Mouse (Mus musculus): Measurements from ENCODE around the gene Rpl36.
A peak's percentile ranks its signal among the peaks of the same experiment; 100 is the strongest.
"Not testable (repeated sequence)": the region's sequence is repeated elsewhere in the genome, so short reads cannot be mapped to it uniquely, and the experiment has no call there.

Gene Rpl36

DNA sequence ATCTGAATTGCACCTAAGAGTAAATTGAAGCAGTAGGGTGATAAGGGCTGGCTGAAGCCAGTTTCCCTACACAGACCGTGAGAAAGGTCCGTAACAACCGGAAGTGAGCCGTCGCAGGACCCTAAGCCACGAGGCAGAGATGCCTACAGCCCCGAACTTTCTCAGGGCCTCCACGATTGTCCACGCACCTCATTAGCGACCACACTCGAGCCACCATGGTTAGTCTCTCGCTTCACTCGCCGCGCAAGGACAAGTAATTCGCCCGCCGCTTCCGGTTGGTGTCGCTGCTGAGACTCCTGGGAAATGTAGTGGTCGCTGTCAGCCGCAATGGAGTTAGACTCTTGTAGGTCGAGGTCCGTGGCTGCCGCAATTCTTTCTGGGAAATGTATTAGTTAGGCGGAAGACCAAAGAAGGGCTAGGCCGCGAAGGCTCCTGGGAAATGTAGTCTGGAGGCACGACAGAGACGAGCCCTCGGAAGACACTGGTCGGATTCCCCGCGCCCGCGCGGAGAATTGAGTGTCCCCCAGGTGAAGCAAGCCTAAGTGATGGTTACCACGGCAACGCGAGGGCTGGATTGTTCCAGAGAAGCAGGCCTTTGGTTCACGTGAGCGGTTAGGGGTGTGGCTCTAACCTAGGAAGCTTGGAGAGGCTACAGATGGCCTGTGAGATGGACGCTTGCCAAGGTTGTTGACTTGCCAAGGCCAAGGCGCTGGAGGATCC, 3.6 kb upstream of the Rpl36 start, which contains the start of gene 2410015M20Rik:
Gene 2410015M20Rik (minus strand): TSS at position 320 of the 720 bp plus-strand sequence.
- peak; percentile 97 for DNase-seq

DNA sequence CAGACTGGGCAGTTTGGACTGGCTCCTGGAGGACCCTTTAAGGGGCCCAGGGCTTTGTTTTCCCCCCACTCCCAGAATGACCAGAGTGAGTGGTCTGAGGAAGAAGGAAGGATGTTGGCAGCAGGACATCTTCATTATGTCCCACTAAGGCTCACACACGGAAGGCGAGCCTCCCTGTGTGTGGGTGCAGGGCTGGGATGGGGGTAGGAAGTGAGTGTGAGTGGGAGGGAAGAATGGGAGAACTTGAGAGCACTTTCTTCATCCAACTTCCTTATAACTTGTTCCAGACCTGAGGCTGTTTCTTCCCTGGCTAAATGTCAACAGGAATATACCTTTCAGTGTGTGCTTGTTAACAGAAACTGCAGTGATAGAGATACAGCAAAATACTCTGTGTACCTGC, 1.9 kb upstream of the Rpl36 start:
- no peak for DNase-seq

DNA sequence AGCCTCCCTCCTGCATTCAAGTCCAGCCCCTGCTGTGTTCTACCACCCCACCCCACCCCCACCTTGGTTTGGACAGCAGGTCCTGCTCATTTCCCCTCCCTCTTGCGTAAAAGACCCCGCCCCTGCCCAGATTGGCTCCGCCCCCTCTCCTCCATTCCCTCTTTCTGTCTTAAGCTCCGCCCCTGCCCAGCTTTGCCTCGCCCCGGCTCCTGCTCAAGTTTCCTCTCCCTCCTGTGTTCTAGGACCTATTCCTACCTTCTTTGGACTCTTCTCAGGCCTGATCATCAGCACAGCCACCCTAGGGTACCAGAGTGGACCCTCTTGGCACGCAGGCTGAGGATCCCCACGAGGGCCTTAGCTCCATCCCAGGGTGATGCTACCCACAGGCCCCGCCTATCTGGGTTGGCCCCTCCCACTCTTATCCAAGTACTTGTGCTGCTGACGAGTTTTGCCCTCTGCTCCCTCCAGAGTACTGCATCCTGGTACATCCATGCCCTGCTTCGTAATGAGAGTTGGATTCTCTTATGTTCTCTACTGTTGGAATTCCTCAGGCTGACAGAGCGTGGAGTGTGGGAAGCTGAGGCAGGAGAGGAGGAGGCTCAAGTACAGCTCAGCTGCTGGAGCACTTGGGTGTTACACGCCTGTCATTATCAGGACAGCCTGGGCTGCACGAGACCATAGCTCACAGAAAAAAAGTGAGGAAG, 1.2 kb upstream of the Rpl36 start:
- DNase-seq = peak; percentile 67

DNA sequence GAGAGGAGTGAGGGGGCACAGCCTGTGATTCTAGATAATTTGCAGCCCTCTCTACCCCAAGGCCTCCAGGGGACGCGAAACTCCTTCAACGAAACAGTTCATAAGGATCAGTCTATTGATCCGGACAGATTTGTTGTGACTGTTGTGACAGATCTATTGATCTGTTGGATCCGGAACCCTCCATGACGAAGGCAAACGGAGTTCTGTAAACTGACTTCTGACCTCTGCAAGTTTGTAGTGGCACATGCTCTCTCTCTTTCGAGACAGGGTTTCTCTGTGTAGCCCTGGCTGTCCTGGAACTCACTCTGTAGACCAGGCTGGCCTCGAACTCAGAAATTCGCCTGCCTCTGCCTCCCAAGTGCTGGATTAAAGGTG, 664 bp upstream of the Rpl36 start:
- DNase-seq = not testable (repeated sequence)

DNA sequence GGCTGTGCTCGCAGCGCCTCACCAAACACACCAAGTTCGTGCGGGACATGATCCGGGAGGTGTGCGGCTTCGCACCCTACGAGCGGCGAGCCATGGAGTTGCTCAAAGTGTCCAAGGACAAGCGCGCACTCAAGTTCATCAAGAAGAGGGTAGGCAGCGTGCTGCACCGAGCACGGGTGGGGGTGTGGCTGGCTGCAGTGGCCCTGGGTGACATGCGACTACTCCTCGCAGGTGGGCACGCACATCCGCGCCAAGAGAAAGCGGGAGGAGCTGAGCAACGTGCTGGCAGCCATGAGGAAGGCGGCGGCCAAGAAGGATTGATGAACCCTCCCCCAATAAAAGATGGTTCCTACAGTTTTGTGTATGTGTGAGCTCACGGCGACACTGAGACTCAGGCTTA, 677 bp downstream of the Rpl36 start:
- not testable (repeated sequence) for DNase-seq

DNA sequence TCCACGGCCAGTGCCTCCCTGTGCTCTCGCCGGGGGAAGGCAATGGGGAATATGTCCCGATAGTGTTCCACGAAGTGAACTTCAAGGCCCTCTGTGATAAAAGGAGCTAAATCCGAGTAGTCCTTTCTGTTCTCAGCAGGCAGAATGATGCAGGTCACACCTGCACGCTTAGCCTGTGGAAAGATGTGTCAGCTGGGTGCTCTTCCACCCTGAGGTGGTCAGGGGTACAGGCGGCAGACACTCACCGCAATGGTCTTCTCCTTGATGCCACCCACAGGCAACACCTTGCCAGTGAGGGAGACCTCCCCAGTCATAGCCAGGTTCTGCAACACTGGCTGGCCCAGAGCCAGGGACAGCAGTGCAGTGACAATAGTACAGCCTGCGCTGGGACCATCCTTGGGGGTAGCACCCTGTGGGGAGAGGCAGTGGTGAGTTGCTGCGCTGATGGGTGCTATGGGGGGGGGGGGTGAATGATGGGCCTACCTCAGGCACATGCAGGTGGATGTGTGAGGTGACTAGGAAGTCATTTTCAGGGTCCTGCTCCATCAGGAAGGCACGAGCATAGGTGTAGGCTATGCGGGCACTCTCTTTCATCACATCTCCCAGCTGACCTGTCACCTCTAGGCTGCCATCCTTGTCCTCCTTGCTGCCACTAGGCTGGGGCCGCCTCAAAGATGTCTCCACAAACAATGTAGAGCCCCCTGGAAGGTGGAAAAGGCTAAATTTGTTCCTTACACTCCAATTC, 1.3 kb downstream of the Rpl36 start:
- DNase-seq = no peak

DNA sequence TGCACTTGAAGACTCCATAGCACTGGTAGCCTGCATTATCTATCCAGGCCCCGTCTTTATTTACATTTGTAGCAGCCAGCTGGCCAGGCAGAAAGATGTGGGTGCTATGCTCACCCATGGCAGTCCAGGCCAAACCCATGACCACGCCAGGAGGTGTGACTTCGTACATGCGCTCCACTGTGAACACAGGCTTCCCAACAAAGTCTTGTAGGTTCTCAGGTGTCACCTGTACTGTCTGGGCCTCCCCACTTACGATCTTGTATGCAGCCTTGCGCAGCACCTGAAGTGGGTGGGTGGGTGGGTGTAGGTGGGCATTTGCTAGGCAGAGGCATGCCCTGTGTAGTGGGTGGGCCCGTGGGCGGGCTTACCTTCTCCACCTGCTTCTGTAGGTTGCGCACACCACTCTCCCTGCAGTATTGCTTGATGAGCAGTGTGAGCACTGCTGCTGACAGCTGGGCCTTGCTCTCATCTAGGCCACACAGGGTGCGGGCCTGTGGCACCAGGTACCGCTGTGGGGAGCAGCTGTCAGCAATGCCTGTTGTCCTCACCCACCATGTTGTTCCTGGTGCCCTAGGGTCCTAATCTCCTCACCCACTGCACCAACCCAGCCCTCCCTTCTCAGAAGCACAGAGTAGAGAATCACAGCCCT, 2.0 kb downstream of the Rpl36 start:
- no peak for DNase-seq

DNA sequence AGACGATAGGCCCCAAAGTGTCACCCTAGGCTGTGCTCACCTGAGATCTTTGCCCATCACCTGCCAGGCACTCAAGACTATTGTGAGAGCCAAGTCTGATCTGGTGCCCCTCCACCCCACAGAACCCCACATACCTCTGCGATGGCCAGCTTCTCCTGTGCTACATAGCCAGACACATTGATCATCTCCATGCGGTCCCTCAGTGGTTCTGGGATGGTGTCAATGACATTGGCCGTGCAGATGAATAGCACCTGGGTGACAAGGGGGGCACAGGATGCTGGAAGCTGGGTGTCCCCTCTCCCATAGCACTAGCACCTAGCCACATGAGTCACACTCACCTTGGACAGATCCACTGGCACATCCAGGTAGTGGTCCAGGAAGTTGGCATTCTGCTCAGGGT, 2.6 kb downstream of the Rpl36 start:
- DNase-seq = no peak

DNA sequence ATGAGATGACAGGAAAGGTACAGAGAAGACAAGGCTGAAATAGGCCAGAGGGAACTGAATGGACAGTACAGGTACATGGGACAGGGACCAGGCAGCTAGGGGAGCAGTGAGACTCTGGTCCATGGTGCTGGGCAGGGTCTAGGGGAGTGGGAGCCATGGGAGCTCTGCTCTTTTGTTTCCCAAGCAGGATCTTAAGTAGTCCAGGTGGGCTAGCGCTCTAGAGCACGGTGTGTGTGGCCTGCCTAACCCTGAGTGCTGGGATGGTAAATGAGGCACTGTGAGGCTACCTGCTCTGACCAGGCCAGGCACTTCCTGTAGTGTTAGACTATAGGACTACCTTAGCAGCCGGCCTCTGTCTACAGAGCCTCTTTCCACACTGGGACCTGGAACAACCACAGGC, 3.5 kb downstream of the Rpl36 start:
- no peak for DNase-seq

DNA sequence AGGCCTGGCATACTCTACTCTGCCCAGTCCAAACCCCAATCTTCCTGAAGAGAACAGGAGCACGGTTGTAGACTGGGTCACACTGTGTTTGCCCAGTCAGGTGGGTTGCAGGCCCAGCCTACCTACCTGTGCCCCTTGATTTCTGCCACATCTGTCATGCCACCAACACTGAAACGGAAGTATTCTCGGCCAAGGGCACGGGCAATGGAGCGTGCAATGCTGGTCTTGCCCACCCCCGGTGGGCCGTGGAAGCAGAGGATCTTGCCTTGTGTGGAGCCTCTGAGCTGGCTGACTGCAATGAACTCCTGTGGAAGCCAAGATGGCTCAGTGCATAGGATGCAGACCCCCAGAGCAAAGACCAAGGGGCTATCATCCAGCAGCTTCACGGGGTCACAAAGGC, 4.4 kb downstream of the Rpl36 start:
- DNase-seq = no peak

DNA sequence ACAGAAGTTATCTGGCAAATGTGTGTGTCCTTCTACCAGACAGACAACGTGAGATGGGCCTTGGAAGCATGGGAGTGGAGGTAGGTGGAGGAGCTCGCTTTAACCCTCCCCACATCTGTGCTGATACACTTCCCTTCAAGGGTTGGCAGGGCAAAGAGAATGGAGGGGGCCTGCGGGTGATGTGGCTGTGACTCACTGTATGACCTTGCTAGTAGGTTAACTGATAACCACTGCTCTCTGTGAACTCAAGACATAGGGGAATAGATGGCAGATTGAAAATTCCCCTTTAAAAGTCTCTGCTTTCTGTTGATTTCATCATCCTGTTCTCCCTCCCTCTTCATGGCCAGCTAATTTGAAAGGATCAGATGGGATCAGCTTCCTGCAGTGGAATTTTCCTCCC, 12.3 kb downstream of the Rpl36 start:
- no peak for DNase-seq

DNA sequence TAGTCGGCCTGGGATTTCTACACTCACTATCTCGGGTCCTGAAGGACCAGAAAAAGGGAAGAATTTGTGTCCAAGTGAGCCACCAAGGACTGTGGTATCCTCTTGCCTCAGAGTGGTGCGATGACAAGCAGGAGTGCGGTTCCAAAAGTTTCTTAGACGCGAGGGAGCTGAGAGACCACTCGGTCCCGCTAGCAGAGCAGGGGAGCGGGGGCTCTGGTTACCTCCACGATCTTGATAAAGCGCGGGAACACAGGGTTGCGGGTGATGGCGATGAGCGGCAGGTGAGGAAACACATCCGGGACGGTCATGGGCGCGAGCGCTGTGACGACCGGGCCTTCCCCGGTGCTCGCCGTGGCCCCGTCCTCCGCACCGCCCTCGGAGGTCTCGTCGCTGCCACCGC, 13.0 kb downstream of the Rpl36 start:
- no peak for DNase-seq

DNA sequence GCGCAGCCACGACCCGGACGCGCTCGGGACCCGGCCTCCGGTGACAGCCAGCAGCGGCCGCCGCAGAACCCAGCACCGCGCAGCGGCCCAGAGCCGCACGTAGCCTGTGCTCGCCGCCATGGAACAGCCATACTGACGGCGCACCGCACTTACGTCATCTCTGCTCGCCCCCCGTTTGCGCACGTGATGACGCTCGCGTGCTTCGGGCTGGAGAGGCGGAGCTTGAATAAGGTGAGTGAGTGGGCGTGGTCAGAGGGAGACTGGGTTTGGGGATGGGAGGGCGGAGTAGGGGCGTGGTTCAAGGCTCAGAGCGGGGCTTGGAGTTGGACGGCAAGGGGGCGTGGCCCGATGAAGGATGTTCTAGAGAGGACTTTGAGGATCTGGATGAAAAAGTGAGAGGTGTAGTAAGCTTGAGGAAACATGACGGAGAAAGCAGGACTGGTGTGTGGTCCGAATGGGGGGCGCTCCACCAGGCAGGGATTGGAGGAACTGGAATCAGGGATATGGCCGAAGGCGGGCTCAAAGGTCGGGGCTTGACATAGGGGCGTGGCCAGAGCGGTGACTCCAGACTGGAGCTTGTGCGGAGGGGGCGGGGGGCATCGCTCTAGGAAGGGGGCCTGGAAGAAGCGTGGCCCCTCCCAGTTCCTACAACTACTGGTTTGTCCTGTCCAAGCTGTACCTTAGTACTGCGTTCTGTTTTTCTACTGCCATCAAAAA, 13.7 kb downstream of the Rpl36 start, which contains the start of gene Lonp1:
Gene Lonp1 (minus strand): TSS at position 134 of the 717 bp plus-strand sequence.
- peak; percentile 100 for DNase-seq

DNA sequence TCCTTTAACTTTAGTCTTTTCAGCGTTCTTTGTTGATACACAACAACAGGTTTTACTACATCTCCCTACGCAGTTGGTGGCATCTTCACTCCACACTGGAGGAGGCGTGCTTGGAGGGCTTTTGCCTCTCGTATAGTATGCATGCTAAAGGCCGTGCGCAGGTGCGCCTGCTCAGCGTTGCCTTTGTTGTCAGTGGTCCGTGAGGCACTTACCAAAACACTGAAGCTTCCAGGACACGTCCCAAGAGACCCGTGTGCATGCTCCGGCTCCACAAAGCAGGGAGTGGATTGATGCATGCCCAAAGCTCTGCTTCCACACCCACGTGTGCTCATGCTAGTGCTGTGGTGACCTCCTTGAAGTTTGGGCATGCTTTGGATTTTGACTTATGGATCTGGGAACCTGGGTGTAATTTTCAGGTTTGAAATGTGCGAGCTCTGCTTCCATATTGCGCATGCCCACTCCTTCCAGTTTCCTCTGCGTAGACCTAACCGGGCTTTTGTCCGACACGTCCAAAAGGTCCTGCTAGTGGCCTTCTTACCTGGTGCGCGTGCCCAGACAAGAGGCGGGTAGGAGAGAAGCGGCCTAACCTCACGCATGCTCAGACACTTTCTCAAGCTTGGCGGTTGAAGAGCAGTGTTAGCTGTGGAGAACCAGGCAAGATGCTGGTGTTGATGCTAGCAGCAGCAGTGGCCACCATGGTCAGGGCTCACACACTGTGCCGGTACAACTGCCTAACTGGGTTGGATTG, 14.5 kb downstream of the Rpl36 start, which contains the start of gene Catsperd:
Gene Catsperd (plus strand): TSS at position 614 of the 748 bp plus-strand sequence.
- peak; percentile 69 for DNase-seq

DNA sequence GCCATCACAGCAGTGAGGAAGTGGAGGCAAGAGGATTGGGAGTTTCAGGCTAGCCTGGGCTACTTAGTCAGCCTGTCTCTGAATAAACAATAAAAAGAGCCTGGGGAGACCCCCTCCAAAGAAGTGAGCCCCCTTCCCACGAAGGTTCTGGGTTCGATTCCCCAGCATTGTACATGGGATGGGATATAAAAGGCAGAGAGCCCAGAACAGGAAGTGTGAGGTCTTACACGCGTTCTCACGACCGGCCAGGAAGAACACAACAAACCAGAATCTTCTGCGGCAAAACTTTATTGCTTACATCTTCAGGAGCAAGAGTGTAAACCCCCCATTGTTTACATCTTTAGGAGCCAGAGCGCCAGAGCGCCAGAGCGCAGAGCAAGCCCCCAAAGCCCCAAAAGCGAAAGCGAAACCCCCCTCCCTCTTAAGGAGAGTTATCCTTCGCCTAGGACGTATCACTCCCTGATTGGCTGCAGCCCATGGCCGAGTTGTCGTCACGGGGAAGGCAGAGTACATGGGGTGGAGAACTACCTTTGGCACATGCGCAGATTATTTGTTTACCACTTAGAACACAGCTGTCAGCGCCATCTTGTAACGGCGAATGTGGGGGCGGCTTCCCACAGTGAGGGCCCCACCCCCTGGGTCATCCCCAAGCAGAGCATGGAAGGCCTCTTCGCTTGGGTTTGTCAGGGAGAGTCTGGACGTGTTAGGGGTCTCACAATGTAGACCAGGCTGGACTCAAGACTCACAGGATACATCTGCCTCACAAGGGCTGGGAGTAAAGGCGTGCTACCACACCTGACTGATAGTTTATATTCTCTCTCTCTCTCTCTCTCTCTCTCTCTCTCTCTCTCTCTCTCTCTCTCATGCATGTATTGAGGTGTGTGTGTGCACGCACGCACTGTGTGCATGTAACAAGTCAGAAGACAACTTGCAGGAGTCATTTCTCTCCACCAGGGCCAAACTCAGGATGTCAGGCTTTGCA, 16.9 kb downstream of the Rpl36 start:
- DNase-seq = not testable (repeated sequence)

DNA sequence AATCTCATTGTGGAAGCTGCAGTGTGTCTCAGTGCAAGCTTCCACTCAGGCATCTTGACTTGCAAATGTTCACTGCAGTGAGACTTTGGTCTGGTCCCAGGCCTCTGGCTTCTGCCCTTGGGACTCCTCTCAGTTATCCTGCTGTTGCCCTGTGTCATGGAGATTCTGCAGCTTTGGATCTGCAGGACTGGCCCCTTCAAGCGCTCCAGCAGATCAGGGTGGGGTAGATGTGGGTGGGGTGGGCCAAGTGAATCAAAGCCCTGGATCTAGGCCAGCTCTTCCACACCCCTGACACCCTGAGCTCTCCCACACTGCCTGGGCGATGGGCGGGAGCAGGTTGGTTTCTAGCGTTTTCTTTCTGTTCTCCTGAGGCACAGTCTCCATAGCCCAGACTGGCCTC, 18.6 kb downstream of the Rpl36 start:
- no peak for DNase-seq

DNA sequence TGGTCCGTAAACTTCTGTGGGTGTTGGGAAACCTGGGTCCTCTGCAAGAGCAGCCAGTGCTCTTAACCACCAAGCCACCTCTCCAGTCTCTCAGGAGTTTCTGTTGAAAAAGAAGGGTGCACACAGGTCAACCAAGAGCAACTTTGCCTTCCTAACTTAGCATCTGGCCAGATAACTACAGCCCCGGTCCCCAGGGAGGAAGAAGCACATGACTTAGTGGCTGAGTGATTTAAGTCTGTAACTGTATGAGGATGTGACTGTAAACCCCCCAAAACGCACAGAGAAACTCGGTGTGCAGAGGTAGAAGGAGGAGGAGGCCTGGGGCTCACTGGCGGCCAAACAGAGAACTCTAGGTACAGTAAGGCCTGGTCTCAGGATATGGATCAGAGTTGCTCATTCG, 20.8 kb downstream of the Rpl36 start:
- no peak for DNase-seq

DNA sequence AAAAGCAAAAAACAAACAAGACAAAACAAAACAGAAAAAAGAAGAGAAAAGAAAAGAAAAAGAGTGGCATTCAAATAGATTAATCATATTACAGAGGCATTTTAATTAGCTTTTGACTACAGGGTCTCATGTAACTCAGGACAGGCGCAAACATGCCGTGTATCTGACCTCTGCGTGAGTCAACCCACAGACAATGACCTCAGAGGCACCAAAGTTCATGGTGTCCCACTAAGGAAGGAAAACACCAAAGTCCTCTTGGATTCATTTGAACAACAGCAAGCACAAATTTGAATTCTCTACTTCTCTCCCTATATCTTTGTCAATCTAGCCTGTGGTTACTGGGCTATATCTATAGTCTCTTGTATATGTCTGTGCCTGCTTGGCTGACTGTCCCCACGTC, 30.0 kb downstream of the Rpl36 start:
- no peak for DNase-seq

DNA sequence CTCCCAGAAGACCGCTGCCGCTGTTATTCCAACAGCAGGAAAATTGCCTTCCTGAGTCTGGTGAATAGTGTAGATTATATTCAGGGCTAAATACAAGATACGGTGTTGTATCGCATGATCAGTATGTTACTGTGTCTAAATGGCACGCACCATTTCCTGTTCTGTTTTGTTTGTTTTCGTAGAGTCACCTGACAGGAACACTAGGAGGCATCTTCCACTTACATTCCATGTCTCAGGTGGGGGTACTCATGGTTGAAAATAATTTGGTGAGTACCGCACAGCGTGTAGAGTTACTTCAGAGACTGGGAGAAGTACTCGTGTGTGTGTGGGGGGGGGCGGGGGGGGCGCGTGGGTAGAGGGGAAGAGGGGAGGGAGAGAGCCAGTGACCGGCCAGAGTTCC, 34.3 kb downstream of the Rpl36 start:
- DNase-seq = no peak

DNA sequence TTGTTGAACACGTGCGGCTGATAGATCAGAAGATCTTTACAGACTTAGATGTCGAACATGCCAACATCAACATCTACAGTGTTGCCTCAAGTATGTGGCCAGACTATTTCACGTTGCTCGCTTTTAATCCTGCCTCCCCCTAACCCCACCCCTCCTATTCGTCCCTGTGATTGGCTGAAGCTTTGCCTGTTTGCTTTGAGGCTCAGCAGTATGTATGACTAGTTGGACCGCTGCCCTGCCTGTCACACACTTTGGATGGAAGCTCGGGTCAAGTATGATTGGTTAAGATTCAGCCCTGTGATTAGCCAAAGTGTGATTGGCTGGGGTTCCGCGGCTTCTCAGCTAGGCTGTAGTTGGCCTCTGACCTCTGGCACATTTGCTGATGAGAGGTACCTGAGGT, 38.6 kb downstream of the Rpl36 start:
- peak; percentile 17 for DNase-seq

All from embryo, embryonic 11 days (tissue).